In the genomic region with DNA sequence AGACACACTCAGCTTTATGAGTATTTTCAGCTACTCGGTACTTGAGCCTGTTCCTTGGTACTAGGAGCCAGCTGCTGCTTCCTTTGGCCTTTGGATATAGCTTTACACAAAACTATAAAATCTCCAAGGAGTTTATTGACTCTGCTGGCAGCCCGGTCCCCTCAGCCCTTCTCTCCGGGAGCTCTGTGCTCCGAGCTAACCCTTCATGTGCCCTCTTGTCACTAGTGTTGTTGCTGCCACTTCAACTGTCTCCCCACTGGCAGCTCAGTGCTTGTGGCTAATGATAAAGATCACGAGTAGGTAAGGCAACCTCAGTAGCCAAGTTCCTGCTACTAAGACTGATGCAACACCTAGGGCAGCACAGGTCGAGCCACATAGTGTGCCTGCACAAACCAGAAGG, we compare ENCODE assay signal across 27 mouse cellular contexts. TPM values are rescaled to one million over a fixed set of nuclear protein-coding genes. Genes with fewer than 3 reads are reported as not detected.
DNase-seq lines count a peak whose midpoint lies in the region; ATAC-seq and TF ChIP-seq lines count a peak whose summit lies in the region.
"Had no signal": no experiment of that assay in that cellular context is flagged by ENCODE, and none has a peak within 500 bp of the region (broad histone marks: within the 10 kb centered on the region; RNA-seq: fewer than 3 reads in every experiment).

No protein-coding gene starts in this region.

- H3K4me3 ChIP-seq in lung, postnatal 0 days (ENCODE audit: low read depth, low read length): no peak overlapping the region
- peak overlapping the region; percentile 46 for H3K4me3 ChIP-seq in megakaryocyte, embryonic 14.5 days (replicated peaks)
- H3K4me3 ChIP-seq: embryonic facial prominence, embryonic 12.5 days; erythroblast, embryonic 14.5 days; forebrain, embryonic 13.5 days; forebrain, embryonic 15.5 days had no signal

- no peak overlapping the region for H3K27ac ChIP-seq in lung, postnatal 0 days (ENCODE audit: low read length)
- H3K27ac ChIP-seq: embryonic facial prominence, embryonic 12.5 days; forebrain, embryonic 13.5 days; forebrain, embryonic 15.5 days had no signal

- no peaks in the 10 kb centered on the region for H3K4me1 ChIP-seq in lung, postnatal 0 days (ENCODE audit: insufficient read depth, low read depth, low read length)
- H3K4me1 ChIP-seq in megakaryocyte, embryonic 14.5 days: peaks cover 34% of the 10 kb centered on the region
- H3K4me1 ChIP-seq: embryonic facial prominence, embryonic 12.5 days; forebrain, embryonic 13.5 days; forebrain, embryonic 15.5 days had no signal

- 52% methylated on average over 6 of the region's 6 CpGs for WGBS in lung, postnatal 0 days

- DNase-seq in heart, adult 11 months: peak; percentile 53
- DNase-seq in heart, postnatal 4 days: no peak
- peak; percentile 57 for DNase-seq in lung, postnatal 0 days (ENCODE audit: low spot score)
- no peak for DNase-seq in lung, postnatal 36 days
- DNase-seq: adrenal gland, adult 8-10 months; adrenal gland, postnatal 25 days; B cell, adult 2 months; cerebellum, adult 11 months; cerebellum, adult 18-20 months; cerebellum, adult 8-10 months; cerebellum, adult 9-11 months; cerebellum, postnatal 14 days; cerebellum, postnatal 36 days; embryo, embryonic 11 days; forebrain, postnatal 0 days had no signal

- no peak overlapping the region for H3K9ac ChIP-seq in lung, postnatal 0 days (replicated peaks; ENCODE audit: low read depth)
- H3K9ac ChIP-seq: embryonic facial prominence, embryonic 12.5 days; forebrain, embryonic 13.5 days; forebrain, embryonic 15.5 days; forebrain, postnatal 0 days had no signal

- no peak for TF ChIP-seq CTCF in lung, postnatal 0 days (IDR thresholded peaks at IDR 0.05)

- no peaks in the 10 kb centered on the region for H3K9me3 ChIP-seq in lung, postnatal 0 days (ENCODE audit: low read length)
- no peaks in the 10 kb centered on the region for H3K9me3 ChIP-seq in megakaryocyte, embryonic 14.5 days
- H3K9me3 ChIP-seq: embryonic facial prominence, embryonic 12.5 days; forebrain, embryonic 13.5 days; forebrain, embryonic 15.5 days; G1E had no signal

- no peaks in the 10 kb centered on the region for H3K27me3 ChIP-seq in lung, postnatal 0 days (replicated peaks; ENCODE audit: insufficient read depth, low read length)
- no peaks in the 10 kb centered on the region for H3K27me3 ChIP-seq in megakaryocyte, embryonic 14.5 days (replicated peaks)
- H3K27me3 ChIP-seq: CH12.LX; embryonic facial prominence, embryonic 12.5 days; forebrain, embryonic 13.5 days; forebrain, embryonic 15.5 days; Patski had no signal

- no peak for TF ChIP-seq EP300 in lung, postnatal 0 days (IDR thresholded peaks at IDR 0.05)

- H3K4me2 ChIP-seq in lung, postnatal 0 days (replicated peaks; ENCODE audit: low read depth, low read length): no peak overlapping the region
- H3K4me2 ChIP-seq: embryonic facial prominence, embryonic 12.5 days; forebrain, embryonic 13.5 days; forebrain, embryonic 15.5 days had no signal

- peak; percentile 80 for ATAC-seq in lung, postnatal 0 days
- ATAC-seq in erythroblast, adult 5-6 weeks (replicated peaks; ENCODE audit: low FRiP score, poor library complexity, severe bottlenecking): no peak
- ATAC-seq: activated CD4-positive, CD25-positive, alpha-beta regulatory T cell, adult 4 months; CD4-positive, CD25-positive, alpha-beta regulatory T cell, adult 4 months; forebrain, embryonic 13.5 days; forebrain, embryonic 15.5 days; forebrain, postnatal 0 days; Patski had no signal

- peaks cover 34% of the 10 kb centered on the region for H3K36me3 ChIP-seq in lung, postnatal 0 days (ENCODE audit: insufficient read depth, low read length)
- peaks cover 98% of the 10 kb centered on the region for H3K36me3 ChIP-seq in megakaryocyte, embryonic 14.5 days (replicated peaks; ENCODE audit: low read length)

RNA-seq across cellular contexts. Expression of a gene that starts 24.6 kb away (rescaled TPM):
- total RNA-seq in heart, postnatal 4 days (2021): 100 to 1,000 TPM; 144 to 146 TPM
- polyA plus RNA-seq in lung, postnatal 0 days (2015; fragmentation: Nextera tagmentation; extraction: Ambion mirVana): 30.6 and 35.6 TPM in 2 replicates
- polyA plus RNA-seq in megakaryocyte, embryonic 14.5 days (2012; ENCODE audit: insufficient read depth, low replicate concordance): 1.2 and 11.7 TPM in 2 replicates
- 15.3 and 19.2 TPM in 2 replicates for total RNA-seq in erythroblast, adult 5-6 weeks (2015; ENCODE audit: low replicate concordance)
- total RNA-seq in erythroblast, adult 5-6 weeks (2017; ENCODE audit: low replicate concordance): 20.0 and 24.5 TPM in 2 replicates

RNA-seq across cellular contexts. Expression of a gene that starts 52.7 kb away (rescaled TPM):
- not detected for total RNA-seq in heart, postnatal 4 days (2021)
- polyA plus RNA-seq in lung, postnatal 0 days (2015; fragmentation: Nextera tagmentation; extraction: Ambion mirVana): 0.05 and 0.06 TPM in 2 replicates
- not detected in 2 replicates for polyA plus RNA-seq in megakaryocyte, embryonic 14.5 days (2012; ENCODE audit: insufficient read depth, low replicate concordance)
- total RNA-seq in erythroblast, adult 5-6 weeks (2015; ENCODE audit: low replicate concordance): not detected in 2 replicates
- total RNA-seq in erythroblast, adult 5-6 weeks (2017; ENCODE audit: low replicate concordance): not detected in 2 replicates
- total RNA-seq: CH12.LX; common myeloid progenitor, adult 5-6 weeks had no signal
- polyA plus RNA-seq: erythroblast, embryonic 14.5 days; G1E had no signal

Comparison
In these comparisons a context has a peak if more than half of its experiments do, and no peak if none do; other contexts are left out.
1. DNase-seq: peak in heart, adult 11 months (single experiment) and lung, postnatal 0 days (single experiment); none in heart, postnatal 4 days (single experiment) and lung, postnatal 36 days (single experiment).
2. RNA of a gene that starts 24.6 kb away (total RNA-seq): 144 to 146 TPM in heart, postnatal 4 days; 15.3 to 24.5 TPM in erythroblast, adult 5-6 weeks; every median in the first group is over 4 times any median in the second.